Mouse (Mus musculus) R1 (cell line): ENCODE measurements around the gene Mon2.
A peak's percentile ranks its signal among the peaks of the same experiment; 100 is the strongest.
"Not testable (repeated sequence)": the region's sequence is repeated elsewhere in the genome, so short reads cannot be mapped to it uniquely, and the experiment has no call there.

Experiments used
- DNase-seq: peaks from one replicate; pipeline ENCODE4 v3.0.0-alpha.2; 2018; ENCODE audit warnings: low read depth, low spot score

Mon2 gene

GRCm38 (mm10) chr10:122991648-122992047 is 84.7 kb downstream of the Mon2 start:
- DNase-seq, result no peak

- DNase-seq, result no peak
Observed at GRCm38 (mm10) chr10:122991053-122991452, 85.3 kb downstream of the Mon2 start.

- DNase-seq, result peak; percentile 56
Observed at GRCm38 (mm10) chr10:122990606-122991005, 85.7 kb downstream of the Mon2 start.

GRCm38 (mm10) chr10:122989916-122990315 is 86.4 kb downstream of the Mon2 start:
- DNase-seq, result no peak

DNA sequence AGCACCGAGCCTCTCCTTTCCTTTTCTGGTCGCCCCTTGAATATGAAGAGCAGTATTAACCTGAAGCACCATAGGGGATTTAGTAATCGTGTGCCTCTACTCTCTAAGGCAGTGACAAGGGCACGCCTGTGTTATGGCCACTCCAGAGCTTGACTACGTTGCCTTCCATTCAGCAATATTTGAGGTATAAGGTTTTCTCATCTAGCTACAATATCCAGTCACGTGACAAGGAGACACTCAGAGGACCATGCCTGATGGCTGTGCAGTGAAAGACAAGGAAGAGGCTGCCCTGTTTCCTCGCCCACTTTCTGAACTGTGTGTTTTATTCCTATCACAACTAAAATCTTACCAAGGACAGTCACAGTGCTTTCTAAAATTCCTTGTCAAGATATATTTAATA is 87.9 kb downstream of the Mon2 start:
- no peak for DNase-seq

DNA sequence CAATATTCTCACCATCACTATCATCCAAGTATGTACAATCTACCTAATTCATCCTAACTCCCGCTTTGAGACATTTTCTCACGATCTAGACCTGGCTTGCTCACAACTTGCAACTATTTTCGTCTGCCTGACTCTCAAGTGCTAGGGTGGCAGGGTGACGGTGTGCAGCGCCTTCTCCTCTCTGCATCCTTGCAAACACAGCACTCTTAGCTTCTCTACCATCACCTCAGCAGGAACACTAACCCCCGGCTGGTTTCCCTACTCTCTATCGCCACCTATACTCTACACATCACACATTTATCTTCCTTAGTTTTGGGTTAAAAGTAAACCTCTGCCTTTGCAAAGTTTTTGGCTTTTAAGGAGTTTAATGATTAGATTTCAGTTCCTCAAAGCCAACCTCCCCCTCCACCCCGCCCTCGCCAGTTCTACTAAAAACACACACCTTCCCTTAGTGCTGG is 88.6 kb downstream of the Mon2 start:
- peak; percentile 61 for DNase-seq

- peak; percentile 62 for DNase-seq
Observed at GRCm38 (mm10) chr10:122986320-122987225, 89.7 kb downstream of the Mon2 start.

DNA sequence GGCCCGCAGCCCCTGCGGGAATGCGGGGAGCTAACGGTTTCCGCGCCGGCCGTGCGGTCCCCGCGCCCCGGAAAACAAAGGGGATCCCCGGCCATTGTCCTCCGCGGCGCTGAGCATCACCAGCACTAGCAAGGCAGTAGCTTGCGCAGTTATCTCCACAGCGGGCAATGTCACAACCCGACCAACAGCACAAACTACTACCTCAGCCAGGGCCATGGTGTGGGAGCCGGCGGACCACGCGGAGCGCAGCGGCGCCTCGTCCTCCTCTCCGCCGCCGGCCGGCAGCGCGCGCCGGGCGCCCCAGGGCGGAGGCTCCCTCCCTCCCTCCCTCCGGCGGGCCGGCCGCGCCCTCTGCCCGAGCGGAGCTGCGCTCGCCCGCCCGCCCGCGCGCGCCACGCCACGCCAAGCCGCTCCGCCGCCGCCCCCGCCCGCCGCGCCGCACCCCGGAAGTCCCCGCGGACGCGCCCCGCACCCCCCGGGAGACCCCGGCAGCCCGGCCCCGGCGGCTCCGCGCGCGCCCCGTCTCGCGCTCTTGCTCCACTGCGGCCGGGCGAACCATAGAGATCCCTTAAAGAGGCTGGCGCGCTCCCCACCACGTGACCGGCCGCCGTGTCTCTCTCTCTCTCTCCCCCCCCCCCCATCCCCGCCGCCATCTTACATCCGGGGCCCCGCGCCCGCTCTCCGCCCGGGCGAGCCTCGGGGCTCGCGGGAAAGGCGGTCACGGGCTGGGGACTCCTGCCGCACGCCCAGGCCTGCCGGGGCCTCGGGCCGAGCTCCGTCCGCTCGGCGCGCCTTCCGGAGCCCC is 90.6 kb downstream of the Mon2 start:
- DNase-seq, result peak; percentile 71

DNA sequence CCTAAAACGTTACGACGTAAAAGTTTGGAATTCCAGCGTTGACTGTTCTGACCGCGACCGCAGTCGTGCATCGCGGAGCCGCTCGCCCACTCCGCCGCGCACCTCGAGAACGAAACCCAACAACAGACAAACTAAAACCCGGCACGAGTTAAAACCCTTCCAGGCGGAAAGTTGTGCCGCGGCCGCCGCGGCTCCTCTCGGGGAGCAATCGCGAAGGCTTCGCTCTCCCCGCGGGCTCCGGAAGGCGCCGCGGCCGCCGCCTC is 91.1 kb downstream of the Mon2 start:
- DNase-seq, result no peak

GRCm38 (mm10) chr10:122984531-122985251 is 91.6 kb downstream of the Mon2 start:
- DNase-seq, result no peak

GRCm38 (mm10) chr10:122983579-122984530 is 92.5 kb downstream of the Mon2 start:
- no peak for DNase-seq

GRCm38 (mm10) chr10:122982909-122983578 is 93.3 kb downstream of the Mon2 start:
- no peak for DNase-seq

- DNase-seq, result no peak
Observed at GRCm38 (mm10) chr10:122980123-122980522, 96.2 kb downstream of the Mon2 start.

DNA sequence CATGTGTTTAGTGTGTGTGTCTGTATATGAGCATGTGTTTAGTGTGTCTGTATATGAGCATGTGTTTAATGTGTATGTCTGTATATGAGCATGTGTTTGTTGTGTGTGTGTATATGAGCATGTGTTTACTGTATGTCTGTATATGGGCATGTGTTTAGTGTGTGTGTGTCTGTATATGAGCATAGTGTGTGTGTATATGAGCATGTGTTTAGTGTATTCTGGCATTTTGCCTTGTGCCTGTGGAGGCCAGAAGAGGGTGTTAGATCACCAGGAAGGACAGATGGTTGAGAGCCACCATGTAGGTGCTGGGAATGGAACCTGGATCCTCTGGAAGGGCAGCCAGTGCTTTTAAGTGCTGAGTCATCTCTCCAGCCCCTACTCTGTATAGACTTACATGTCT is 96.9 kb downstream of the Mon2 start:
- DNase-seq, result no peak

DNA sequence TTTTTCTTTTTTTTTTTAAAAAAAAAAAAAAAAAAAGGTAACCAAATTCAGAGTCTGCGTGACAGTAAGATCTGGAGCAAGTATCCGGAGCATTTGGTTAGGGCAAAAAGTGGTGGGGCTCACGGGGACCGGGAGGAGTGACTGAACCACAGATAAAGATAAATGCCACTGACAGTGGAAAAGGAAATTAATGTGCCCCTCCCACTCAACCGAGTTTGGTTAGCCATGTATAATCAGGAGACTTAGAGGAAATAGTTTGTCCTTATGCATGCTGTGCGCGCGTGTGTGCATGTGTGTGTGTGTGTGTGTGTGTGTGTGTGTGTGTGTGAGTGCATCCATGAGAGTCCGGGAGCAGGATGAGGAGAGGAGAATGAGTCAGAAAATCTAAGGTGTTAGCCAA is 100.3 kb downstream of the Mon2 start:
- DNase-seq, result no peak

GRCm38 (mm10) chr10:122973241-122973640 is 103.1 kb downstream of the Mon2 start:
- no peak for DNase-seq

- DNase-seq, result no peak
Observed at GRCm38 (mm10) chr10:122970188-122970587, 106.1 kb downstream of the Mon2 start.

GRCm38 (mm10) chr10:122966421-122966820 is 109.9 kb downstream of the Mon2 start:
- no peak for DNase-seq

- DNase-seq, result not testable (repeated sequence)
Observed at GRCm38 (mm10) chr10:122965650-122966049, 110.7 kb downstream of the Mon2 start.

DNA sequence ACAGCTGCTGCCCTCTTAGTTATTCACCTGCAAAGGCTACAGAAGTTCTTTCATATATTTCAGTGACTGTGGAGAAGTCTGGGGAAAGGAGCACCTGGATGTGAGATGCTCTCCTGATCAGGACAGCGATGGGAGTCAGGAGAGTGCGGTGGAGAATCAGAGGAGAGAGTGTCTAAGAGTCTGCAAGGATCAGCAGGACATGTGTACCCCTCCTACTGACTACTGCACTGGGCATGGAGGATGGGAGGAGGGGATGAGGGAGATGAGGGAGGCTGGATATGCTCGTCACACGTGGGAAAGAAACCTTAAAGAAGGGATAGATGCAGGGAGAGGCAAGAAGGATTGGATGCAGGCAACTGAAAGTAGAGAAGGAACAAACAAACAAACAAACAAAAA is 112.1 kb downstream of the Mon2 start:
- no peak for DNase-seq
